Mouse (Mus musculus) MEL (cell line): ENCODE results near the gene Higd1b.

Source experiments
- CTCF ChIP-seq, 3 experiments: IDR thresholded peaks in 2 of 3; conservative IDR thresholded peaks in 1 of 3; 2 replicates each; pipeline ENCODE4 v1.5.1; 2011 to 2012; ENCODE audit warnings: low read length in 3 of 3, low read depth in 2 of 3, mild to moderate bottlenecking in 2 of 3, improper control_type of control experiment in 1 of 3, inconsistent platforms in 1 of 3, mixed read lengths in 1 of 3, moderate library complexity in 1 of 3; ENCODE audit not compliant: control insufficient read depth in 1 of 3, insufficient read depth in 1 of 3, poor library complexity in 1 of 3, severe bottlenecking in 1 of 3
- JUND ChIP-seq: IDR thresholded peaks from 2 replicates; pipeline ENCODE4 v1.6.1; 2011; ENCODE audit warnings: low read depth, mild to moderate bottlenecking, improper control_type of control experiment, low read length
- MAX ChIP-seq: IDR thresholded peaks from 2 replicates; pipeline ENCODE4 v1.6.1; 2011; ENCODE audit warnings: low read length, improper control_type of control experiment
- MXI1 ChIP-seq: IDR thresholded peaks from 2 replicates; pipeline ENCODE4 v1.6.1; 2011; ENCODE audit warnings: mild to moderate bottlenecking, low read depth, low read length, improper control_type of control experiment
- MYC ChIP-seq: IDR thresholded peaks from 2 replicates; pipeline ENCODE4 v1.6.1; 2011; ENCODE audit warnings: low read depth, mild to moderate bottlenecking, low read length, improper control_type of control experiment, moderate library complexity
- POLR2A ChIP-seq, 2 experiments: IDR thresholded peaks; 2 replicates each; pipeline ENCODE4 v1.6.1; 2011 to 2012; ENCODE audit warnings: low read length in 2 of 2, mild to moderate bottlenecking in 2 of 2, control low read depth in 1 of 2, improper control_type of control experiment in 1 of 2, low read depth in 1 of 2, moderate library complexity in 1 of 2; ENCODE audit not compliant: control insufficient read depth in 1 of 2, insufficient read depth in 1 of 2, poor library complexity in 1 of 2
- ZC3H11A ChIP-seq: IDR thresholded peaks from 2 replicates; pipeline ENCODE4 v1.6.1; 2012; ENCODE audit warnings: low read depth, mild to moderate bottlenecking, inconsistent platforms, low read length, improper control_type of control experiment
- ZMIZ1 ChIP-seq: IDR thresholded peaks from 2 replicates; pipeline ENCODE4 v1.6.1; 2012; ENCODE audit warnings: low read depth, mild to moderate bottlenecking, inconsistent platforms, low read length, improper control_type of control experiment, moderate library complexity
- ZNF384 ChIP-seq: IDR thresholded peaks from 2 replicates; pipeline ENCODE4 v1.6.1; 2012; ENCODE audit warnings: low read depth, mild to moderate bottlenecking, inconsistent platforms, low read length, improper control_type of control experiment

- TF ChIP-seq MXI1 (no peak), POLR2A (IDR thresholded peaks at IDR 0.05; ENCODE audit: control insufficient read depth in 1 of 2, insufficient read depth in 1 of 2, low read depth in 1 of 2, low read length in 2 of 2, poor library complexity in 1 of 2) (no peak), ZMIZ1 (no peak), ZNF384 (no peak), CTCF (IDR thresholded peaks at IDR 0.05 in 2 of 3, conservative IDR thresholded peaks at IDR 0.05 in 1 of 3; ENCODE audit: control insufficient read depth in 1 of 3, insufficient read depth in 1 of 3, low read depth in 2 of 3, low read length in 3 of 3, poor library complexity in 1 of 3, severe bottlenecking in 1 of 3) (no peak), MAX (no peak), ZC3H11A (no peak), JUND (no peak), MYC (no peak)
Measured at GRCm38 (mm10) chr11:102834219-102834618, 1.4 kb upstream of the Higd1b start.
